Mouse (Mus musculus): ENCODE data around the gene Ankrd44.
A peak's percentile ranks its signal among the peaks of the same experiment; 100 is the strongest.

GRCm38 (mm10) chr1:54821797-54822196, 104.4 kb downstream of the Ankrd44 start:
- no peak for TF ChIP-seq POLR2A (IDR thresholded peaks at IDR 0.05; ENCODE audit: insufficient read length, low read depth)
- TF ChIP-seq MYOG (IDR thresholded peaks at IDR 0.05; ENCODE audit: control insufficient read depth in 1 of 3, insufficient read depth in 1 of 3, insufficient read length in 2 of 3, low read depth in 2 of 3), result peak in 1 of 3 experiments; percentile 18
- no peak for TF ChIP-seq TCF3 (IDR thresholded peaks at IDR 0.05; ENCODE audit: insufficient read length, low read depth)
- TF ChIP-seq USF1 (IDR thresholded peaks at IDR 0.05; ENCODE audit: low read depth), result no peak
- TF ChIP-seq CEBPB (IDR thresholded peaks at IDR 0.05; ENCODE audit: insufficient read depth, poor library complexity, severe bottlenecking), result no peak
- no peak for TF ChIP-seq E2F4 (IDR thresholded peaks at IDR 0.05; ENCODE audit: insufficient read depth)
- no peak for TF ChIP-seq POLR2AphosphoS2 (IDR thresholded peaks at IDR 0.05; ENCODE audit: insufficient read length, low read depth)
- TF ChIP-seq TCF12 (IDR thresholded peaks at IDR 0.05; ENCODE audit: insufficient read depth, poor library complexity, severe bottlenecking), result no peak
- TF ChIP-seq MAX (IDR thresholded peaks at IDR 0.05; ENCODE audit: low read depth), result no peak
- peak in 1 of 3 experiments; percentile 47 for TF ChIP-seq MYOD1 (IDR thresholded peaks at IDR 0.05; ENCODE audit: control insufficient read depth in 1 of 3, insufficient read length in 2 of 3, low read depth in 2 of 3)
- TF ChIP-seq REST (IDR thresholded peaks at IDR 0.05; ENCODE audit: insufficient read depth, insufficient read length), result no peak

Data from myocyte (in vitro differentiated cells).